Mouse (Mus musculus): ENCODE measurements around the gene Birc2. TPM values are rescaled to one million over a fixed set of nuclear protein-coding genes. Genes with fewer than 3 reads are reported as not detected.

Birc2 gene
- polyA plus RNA-seq (2014; fragmentation: Nextera tagmentation; extraction: Ambion mirVana), result 45.6 and 47.7 TPM in 2 replicates

DNA sequence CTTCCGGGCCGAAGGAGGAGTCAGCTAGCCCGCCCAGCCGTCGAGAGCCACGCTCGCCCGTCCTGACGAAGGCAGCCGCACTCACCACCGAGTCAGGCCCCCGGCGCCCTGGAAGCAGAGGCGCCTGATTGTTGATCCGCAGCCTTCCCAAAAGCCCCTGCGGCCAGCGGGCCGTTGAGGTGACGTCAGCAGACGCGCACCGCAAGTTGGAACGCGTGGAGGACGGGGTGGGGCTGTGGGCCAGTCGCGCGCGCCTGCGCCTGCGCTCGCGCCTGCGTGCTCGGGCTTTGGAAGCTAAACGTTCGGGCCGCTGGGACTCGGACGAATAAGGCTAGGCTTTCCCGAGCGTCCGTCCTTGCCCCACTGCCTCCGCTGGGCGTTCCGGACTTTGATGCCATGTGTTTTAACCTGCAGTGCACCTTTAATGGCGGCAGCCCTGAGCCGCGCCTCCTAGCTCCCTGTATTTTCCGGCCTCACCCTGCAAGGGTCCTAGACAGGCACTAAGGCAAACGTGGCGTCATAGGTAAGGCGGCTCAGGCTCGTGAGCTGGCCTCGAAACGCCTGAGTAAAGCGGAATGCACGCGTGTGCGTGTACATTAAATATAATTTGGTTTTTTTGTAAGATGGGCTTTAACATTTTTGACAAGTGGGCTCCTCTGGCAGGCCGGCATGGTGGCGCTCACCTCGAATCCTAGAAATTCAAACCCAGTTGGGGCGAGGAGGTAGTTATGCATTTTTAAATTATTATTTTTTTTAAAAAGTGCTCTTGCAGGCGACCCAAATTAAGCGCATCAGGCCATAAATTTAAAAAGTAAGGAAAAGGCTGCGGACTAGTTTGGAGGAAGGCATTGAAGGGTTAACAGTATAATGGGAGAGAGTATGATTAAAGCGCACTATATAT, at the start of gene Birc2:
Birc2 (minus strand) TSS at position 160 of the 901 bp plus-strand sequence.
- peak; percentile 98 for ATAC-seq (replicated peaks; ENCODE audit: low FRiP score)
- Histone ChIP-seq H3K4me3 (ENCODE audit: low read depth, low read length) (peak within 1 kb of the TSS; percentile 38), H3K4me1 (replicated peaks; ENCODE audit: control insufficient read depth, insufficient read depth, low read length) (no peaks in the 10 kb centered on the region; the same call in 1 of the 2 replicates), H3K27me3 (ENCODE audit: control insufficient read depth, insufficient read depth, low read length) (no peaks in the 10 kb centered on the region), H3K9ac (ENCODE audit: low read length) (peak within 1 kb of the TSS; percentile 84), H3K36me3 (ENCODE audit: control insufficient read depth, insufficient read depth, low read length) (peaks cover 8% of the 10 kb centered on the region; the same call in 1 of the 2 replicates), H3K4me2 (ENCODE audit: low read depth, low read length, severe bottlenecking) (peak within 1 kb of the TSS; percentile 77), H3K9me3 (ENCODE audit: control insufficient read depth, low read length) (no peaks in the 10 kb centered on the region), H3K27ac (ENCODE audit: low read depth, low read length) (peak within 1 kb of the TSS; percentile 97)
- DNase-seq (ENCODE audit: low spot score), result peak; percentile 99
- WGBS, result under 1% methylated on average over 68 of the region's 68 CpGs

DNA sequence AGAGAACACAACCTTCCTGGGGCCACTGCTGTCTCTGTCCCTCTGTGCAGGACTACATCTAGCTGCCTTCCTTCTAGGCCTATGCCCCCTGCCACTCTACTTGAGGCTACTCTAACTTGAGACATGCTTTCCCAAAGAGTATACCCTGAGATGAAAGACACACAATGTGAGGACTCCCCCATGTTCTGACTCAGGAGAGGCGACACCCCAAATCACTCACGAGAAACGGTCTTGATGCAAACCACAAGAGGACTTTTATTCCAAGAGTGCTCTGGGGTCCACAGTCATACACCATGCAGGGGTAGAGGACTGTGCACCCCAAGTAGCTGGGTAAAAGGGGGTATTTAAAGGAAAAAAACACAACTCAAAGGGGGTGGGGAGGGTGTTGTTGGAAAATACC, 47.5 kb upstream of the Birc2 start:
- Histone ChIP-seq H3K27ac (ENCODE audit: low read depth, low read length) (no peak overlapping the region), H3K4me2 (ENCODE audit: low read depth, low read length, severe bottlenecking) (no peak overlapping the region), H3K27me3 (ENCODE audit: control insufficient read depth, insufficient read depth, low read length) (no peaks in the 10 kb centered on the region), H3K9me3 (ENCODE audit: control insufficient read depth, low read length) (no peaks in the 10 kb centered on the region; the same call in 1 of the 2 replicates), H3K4me3 (ENCODE audit: low read depth, low read length) (no peak overlapping the region), H3K4me1 (replicated peaks; ENCODE audit: control insufficient read depth, insufficient read depth, low read length) (no peaks in the 10 kb centered on the region), H3K36me3 (ENCODE audit: control insufficient read depth, insufficient read depth, low read length) (no peaks in the 10 kb centered on the region), H3K9ac (ENCODE audit: low read length) (no peak overlapping the region)
- DNase-seq (ENCODE audit: low spot score) (no peak), ATAC-seq (replicated peaks; ENCODE audit: low FRiP score) (no peak)
- WGBS, result 94% methylated on average over 3 of the region's 3 CpGs

DNA sequence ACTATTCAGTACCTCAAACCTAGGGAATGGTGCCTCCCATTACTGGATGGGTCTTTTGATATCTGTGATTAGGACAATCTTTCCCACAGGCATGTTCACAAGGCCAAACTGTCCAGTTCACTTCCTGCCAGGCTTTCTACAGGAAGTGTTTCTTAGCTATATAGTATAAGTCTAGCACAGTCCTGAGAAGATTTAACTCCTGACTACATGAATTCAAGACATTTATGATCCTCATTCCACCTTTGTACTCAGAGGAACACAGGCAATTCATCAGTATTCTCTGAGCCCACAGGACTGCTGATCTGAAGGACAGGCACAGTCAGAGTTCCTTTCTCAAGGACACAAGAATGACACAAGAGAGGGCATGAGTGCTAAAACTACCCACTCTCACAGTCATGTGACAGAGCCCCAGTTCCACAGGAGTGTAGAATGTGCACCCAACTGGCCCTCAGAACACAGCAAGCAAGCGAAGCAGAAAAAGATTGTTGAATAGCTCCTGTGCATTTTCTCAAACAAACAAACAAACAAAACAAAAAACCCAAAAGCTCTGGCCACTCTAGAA, 45.5 kb upstream of the Birc2 start:
- H3K4me2 ChIP-seq (ENCODE audit: low read depth, low read length, severe bottlenecking), result no peak overlapping the region
- WGBS, result 86% methylated on average over 1 of the region's 1 CpGs
- no peak for DNase-seq (ENCODE audit: low spot score)
- no peaks in the 10 kb centered on the region for H3K36me3 ChIP-seq (ENCODE audit: control insufficient read depth, insufficient read depth, low read length)
- no peaks in the 10 kb centered on the region; the same call in 1 of the 2 replicates for H3K9me3 ChIP-seq (ENCODE audit: control insufficient read depth, low read length)
- no peak for ATAC-seq (replicated peaks; ENCODE audit: low FRiP score)
- H3K27me3 ChIP-seq (ENCODE audit: control insufficient read depth, insufficient read depth, low read length), result no peaks in the 10 kb centered on the region
- H3K27ac ChIP-seq (ENCODE audit: low read depth, low read length), result no peak overlapping the region
- no peak overlapping the region for H3K9ac ChIP-seq (ENCODE audit: low read length)
- H3K4me3 ChIP-seq (ENCODE audit: low read depth, low read length), result no peak overlapping the region
- H3K4me1 ChIP-seq (replicated peaks; ENCODE audit: control insufficient read depth, insufficient read depth, low read length), result no peaks in the 10 kb centered on the region

DNA sequence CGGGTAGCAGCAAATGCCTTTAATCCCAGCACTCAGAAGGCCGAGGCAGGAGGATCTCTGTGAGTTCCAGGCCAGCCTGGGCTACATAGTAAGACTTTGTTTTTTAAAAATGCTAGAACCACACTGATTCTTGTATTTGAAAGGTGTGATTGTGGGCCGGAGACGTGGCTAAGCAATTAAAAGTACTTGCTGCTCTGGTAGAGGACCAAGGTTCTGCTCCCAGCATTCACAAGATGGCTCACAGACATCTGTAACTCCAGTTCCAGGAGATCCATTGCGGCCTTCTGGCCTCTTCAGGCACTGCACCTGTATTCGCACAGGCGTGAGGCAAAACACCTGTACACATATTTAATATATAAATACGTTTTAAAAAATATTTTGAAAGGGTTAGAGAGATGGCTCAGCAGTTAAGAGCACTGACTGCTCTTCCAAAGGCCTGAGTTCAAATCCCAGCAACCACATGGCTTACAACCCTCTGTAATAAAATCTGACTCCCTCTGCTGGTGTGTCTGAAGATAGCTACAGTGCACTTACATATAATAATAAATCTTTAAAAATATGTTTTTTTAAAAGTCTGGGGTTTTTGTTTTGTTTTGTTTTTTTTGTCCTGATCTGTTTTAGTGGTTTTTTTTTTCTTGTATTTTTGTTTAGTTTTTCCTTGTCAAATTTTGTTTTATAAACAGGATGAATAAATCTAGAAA, 36.8 kb upstream of the Birc2 start:
- no peak overlapping the region for H3K9ac ChIP-seq (ENCODE audit: low read length)
- DNase-seq (ENCODE audit: low spot score), result no peak
- no peak overlapping the region for H3K27ac ChIP-seq (ENCODE audit: low read depth, low read length)
- no peaks in the 10 kb centered on the region for H3K27me3 ChIP-seq (ENCODE audit: control insufficient read depth, insufficient read depth, low read length)
- H3K4me3 ChIP-seq (ENCODE audit: low read depth, low read length), result no peak overlapping the region
- ATAC-seq (replicated peaks; ENCODE audit: low FRiP score), result no peak
- H3K4me1 ChIP-seq (replicated peaks; ENCODE audit: control insufficient read depth, insufficient read depth, low read length), result peaks cover 4% of the 10 kb centered on the region
- 89% methylated on average over 8 of the region's 8 CpGs for WGBS
- no peaks in the 10 kb centered on the region for H3K36me3 ChIP-seq (ENCODE audit: control insufficient read depth, insufficient read depth, low read length)
- H3K4me2 ChIP-seq (ENCODE audit: low read depth, low read length, severe bottlenecking), result no peak overlapping the region
- H3K9me3 ChIP-seq (ENCODE audit: control insufficient read depth, low read length), result no peaks in the 10 kb centered on the region

DNA sequence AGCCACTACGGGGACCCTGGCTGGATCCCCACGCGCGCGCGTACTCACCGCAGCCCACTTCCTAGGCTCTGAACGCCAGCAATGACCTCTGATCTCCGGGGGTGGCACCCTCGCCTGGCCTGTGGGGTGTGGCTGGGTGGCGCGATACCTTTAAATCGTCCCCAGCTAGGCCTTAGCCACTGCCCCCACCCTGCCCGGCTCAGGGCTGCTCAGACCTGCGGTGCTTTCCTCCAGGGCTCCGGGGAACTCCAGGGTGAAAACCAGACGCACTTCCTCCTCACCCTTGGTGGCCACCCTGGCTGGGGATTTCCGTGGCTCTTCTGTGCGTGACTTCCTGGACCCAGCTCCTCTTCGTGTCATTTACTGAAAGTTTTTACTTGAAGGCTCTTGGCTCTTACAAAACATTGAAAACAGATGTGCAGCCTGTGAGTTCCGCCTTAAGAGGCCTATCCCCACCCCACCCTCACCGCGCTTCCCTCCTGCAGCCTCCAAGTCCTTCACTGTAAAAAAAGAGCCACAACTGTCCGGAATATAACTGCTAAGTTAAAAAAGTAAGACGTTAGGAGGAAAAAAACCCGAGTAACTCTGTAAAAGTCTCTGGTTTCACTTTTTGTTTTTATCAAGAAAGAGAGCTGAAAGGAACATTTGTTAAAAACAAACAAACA, 36.0 kb upstream of the Birc2 start, which contains the start of gene Birc3:
Birc3 (minus strand) TSS at position 412 of the 665 bp plus-strand sequence.
- Histone ChIP-seq H3K27me3 (ENCODE audit: control insufficient read depth, insufficient read depth, low read length) (no peaks in the 10 kb centered on the region), H3K9me3 (ENCODE audit: control insufficient read depth, low read length) (no peaks in the 10 kb centered on the region), H3K27ac (ENCODE audit: low read depth, low read length) (no peak within 1 kb of the TSS), H3K4me1 (replicated peaks; ENCODE audit: control insufficient read depth, insufficient read depth, low read length) (peaks cover 4% of the 10 kb centered on the region), H3K9ac (ENCODE audit: low read length) (peak within 1 kb of the TSS; percentile 63), H3K4me2 (ENCODE audit: low read depth, low read length, severe bottlenecking) (peak within 1 kb of the TSS; percentile 89), H3K36me3 (ENCODE audit: control insufficient read depth, insufficient read depth, low read length) (no peaks in the 10 kb centered on the region), H3K4me3 (ENCODE audit: low read depth, low read length) (peak within 1 kb of the TSS; percentile 40)
- 8% methylated on average over 26 of the region's 26 CpGs for WGBS
- ATAC-seq (replicated peaks; ENCODE audit: low FRiP score) (peak; percentile 89), DNase-seq (ENCODE audit: low spot score) (peak; percentile 73)

DNA sequence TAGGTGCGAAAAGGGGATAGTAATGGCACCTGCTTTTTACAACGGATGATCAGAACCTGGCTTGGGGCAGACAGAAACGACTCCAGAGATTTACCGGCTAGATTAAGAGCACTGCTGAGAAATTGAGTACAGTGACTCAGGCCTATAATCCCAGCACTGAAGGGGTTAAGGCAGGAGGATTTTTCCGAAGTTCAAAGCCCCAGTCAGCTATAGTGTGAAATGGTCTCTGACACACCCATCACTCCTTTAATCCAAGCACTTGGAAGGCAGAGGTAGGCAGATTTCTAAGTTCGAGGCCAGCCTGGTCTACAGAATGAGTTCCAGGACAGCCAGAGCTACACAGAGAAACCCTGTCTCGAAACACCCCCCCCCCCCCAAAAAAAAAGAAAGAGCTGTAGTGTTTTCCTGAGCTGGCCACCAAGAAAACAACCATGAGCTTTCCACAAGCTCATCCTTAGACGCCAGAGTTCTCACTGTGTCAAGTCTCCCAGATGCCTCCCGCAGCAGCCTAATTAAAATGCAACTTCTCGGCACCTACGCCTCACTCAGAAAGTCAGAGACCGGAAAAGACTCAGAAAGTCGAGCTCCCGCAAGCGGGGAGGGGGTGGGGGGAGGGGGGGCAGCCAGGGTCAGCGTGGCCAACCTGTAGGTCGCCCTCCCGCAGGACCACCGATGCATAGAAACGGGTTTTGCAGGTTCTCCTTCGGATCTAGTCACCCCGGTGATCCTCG, 35.3 kb upstream of the Birc2 start:
- 16% methylated on average over 23 of the region's 23 CpGs for WGBS
- H3K36me3 ChIP-seq (ENCODE audit: control insufficient read depth, insufficient read depth, low read length), result no peaks in the 10 kb centered on the region
- H3K4me1 ChIP-seq (replicated peaks; ENCODE audit: control insufficient read depth, insufficient read depth, low read length), result peaks cover 4% of the 10 kb centered on the region
- ATAC-seq (replicated peaks; ENCODE audit: low FRiP score), result peak; percentile 52
- H3K9ac ChIP-seq (ENCODE audit: low read length), result peak overlapping the region; percentile 63
- H3K27me3 ChIP-seq (ENCODE audit: control insufficient read depth, insufficient read depth, low read length), result no peaks in the 10 kb centered on the region
- peak overlapping the region; percentile 40 for H3K4me3 ChIP-seq (ENCODE audit: low read depth, low read length)
- H3K27ac ChIP-seq (ENCODE audit: low read depth, low read length), result no peak overlapping the region
- H3K4me2 ChIP-seq (ENCODE audit: low read depth, low read length, severe bottlenecking), result peak overlapping the region; percentile 89
- no peaks in the 10 kb centered on the region for H3K9me3 ChIP-seq (ENCODE audit: control insufficient read depth, low read length)
- no peak for DNase-seq (ENCODE audit: low spot score)

DNA sequence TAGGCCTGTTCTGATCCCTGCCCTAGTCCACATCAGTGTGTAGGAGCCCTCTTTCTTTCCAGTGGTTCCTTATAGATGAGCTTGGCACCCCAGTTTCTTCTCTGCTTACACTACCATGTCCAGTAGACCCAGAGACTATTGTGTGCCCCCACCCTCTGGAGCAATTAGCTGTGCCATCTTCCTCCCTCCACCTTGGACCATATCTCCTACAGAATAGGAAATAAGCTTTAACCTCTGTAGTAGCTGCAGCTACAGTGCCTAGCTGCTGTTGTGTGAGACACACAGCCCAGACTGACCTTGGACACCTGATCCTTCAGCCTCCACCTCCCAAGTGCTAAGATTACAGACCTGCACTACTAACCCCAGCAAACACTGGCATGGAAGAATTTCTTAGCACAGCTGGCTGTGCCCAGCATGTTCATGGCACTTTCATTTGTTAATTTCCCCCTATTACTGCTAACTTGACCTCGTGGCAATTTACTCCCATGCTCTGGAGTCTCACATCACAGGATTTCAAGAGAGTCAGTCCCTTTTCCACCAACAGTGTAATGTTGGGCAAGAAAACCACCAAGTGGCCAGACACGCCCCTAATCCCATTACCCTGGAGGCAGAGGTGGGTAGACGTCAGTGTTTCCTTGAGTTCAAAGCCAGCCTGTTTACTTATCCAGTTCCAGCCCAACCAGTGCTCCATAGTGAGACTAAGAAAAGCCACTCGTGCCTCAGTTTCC, 34.6 kb upstream of the Birc2 start:
- Histone ChIP-seq H3K27me3 (ENCODE audit: control insufficient read depth, insufficient read depth, low read length) (no peaks in the 10 kb centered on the region), H3K4me1 (replicated peaks; ENCODE audit: control insufficient read depth, insufficient read depth, low read length) (peaks cover 4% of the 10 kb centered on the region), H3K36me3 (ENCODE audit: control insufficient read depth, insufficient read depth, low read length) (no peaks in the 10 kb centered on the region), H3K4me3 (ENCODE audit: low read depth, low read length) (no peak overlapping the region), H3K9ac (ENCODE audit: low read length) (no peak overlapping the region), H3K4me2 (ENCODE audit: low read depth, low read length, severe bottlenecking) (no peak overlapping the region), H3K9me3 (ENCODE audit: control insufficient read depth, low read length) (no peaks in the 10 kb centered on the region), H3K27ac (ENCODE audit: low read depth, low read length) (no peak overlapping the region)
- ATAC-seq (replicated peaks; ENCODE audit: low FRiP score) (no peak), DNase-seq (ENCODE audit: low spot score) (no peak)
- WGBS, result 61% methylated on average over 4 of the region's 4 CpGs

All from forebrain, embryonic 11.5 days (tissue).